Mouse (Mus musculus) heart, embryonic 11.5 days (tissue): Measurements from ENCODE around the gene Cenpu. TPM values are rescaled to one million over a fixed set of nuclear protein-coding genes. Genes with fewer than 3 reads are reported as not detected.

Experiments
- ATAC-seq: fragments of 200-750 bp; cut with Nextera tagmentation; replicated peaks from 2 replicates; pipeline ENCODE4 v1.8.0; 2017; ENCODE audit warnings: moderate library complexity; ENCODE audit not compliant: insufficient number of reproducible peaks, low FRiP score, low TSS enrichment
- H3K27ac ChIP-seq: fragments of 300-500 bp; sonication (generic); 2 replicates; pipeline ENCODE4 v1.5.1; 2014; ENCODE audit warnings: mild to moderate bottlenecking, low read depth, low read length
- H3K27me3 ChIP-seq: fragments of 300-500 bp; sonication (generic); 2 replicates; pipeline ENCODE4 v1.6.1; 2014; ENCODE audit warnings: mild to moderate bottlenecking, low read length, mixed read lengths; ENCODE audit not compliant: control insufficient read depth, insufficient read depth
- H3K36me3 ChIP-seq: fragments of 300-500 bp; sonication (generic); 2 replicates; pipeline ENCODE4 v1.6.1; 2014; ENCODE audit warnings: mild to moderate bottlenecking, low read length, moderate library complexity, mixed read lengths; ENCODE audit not compliant: control insufficient read depth, insufficient read depth
- H3K4me1 ChIP-seq: fragments of 300-500 bp; sonication (generic); 2 replicates; pipeline ENCODE4 v1.6.1; 2014; ENCODE audit warnings: low read length; ENCODE audit not compliant: control insufficient read depth, insufficient read depth
- H3K4me2 ChIP-seq: fragments of 300-500 bp; sonication (generic); 2 replicates; pipeline ENCODE4 v1.6.1; 2014; ENCODE audit warnings: mild to moderate bottlenecking, moderate library complexity
- H3K4me3 ChIP-seq: fragments of 300-500 bp; sonication (generic); 2 replicates; pipeline ENCODE4 v1.5.1; 2014; ENCODE audit warnings: low read depth, low read length
- H3K9ac ChIP-seq: fragments of 300-500 bp; sonication (generic); 2 replicates; pipeline ENCODE4 v1.6.1; 2014; ENCODE audit warnings: mild to moderate bottlenecking, low read depth, low read length, moderate library complexity
- H3K9me3 ChIP-seq: fragments of 300-500 bp; sonication (generic); replicated peaks from 2 replicates; pipeline ENCODE4 v1.6.1; 2016; ENCODE audit warnings: low read length; ENCODE audit not compliant: control insufficient read depth
- WGBS: fragments of 180-500 bp; shearing (Covaris S2); extraction: QIAGEN DNeasy Blood & Tissue Kit; methylation state at CpG from one replicate; pipeline ENCODE4 v1.1.7; 2014; ENCODE audit not compliant: insufficient replicate concordance; 5-methylcytosine and 5-hydroxymethylcytosine counted together
- polyA plus RNA-seq: library from polyadenylated mRNA; unstranded; fragments of >200 nt; fragmentation: Nextera tagmentation; extraction: Ambion mirVana; gene quantifications from 2 replicates; pipeline ENCODE4 v1.2.1, GENCODE M21; 2014

Cenpu gene
- polyA plus RNA-seq, 1 experiment from 2014 or later = 18.4 TPM

DNA sequence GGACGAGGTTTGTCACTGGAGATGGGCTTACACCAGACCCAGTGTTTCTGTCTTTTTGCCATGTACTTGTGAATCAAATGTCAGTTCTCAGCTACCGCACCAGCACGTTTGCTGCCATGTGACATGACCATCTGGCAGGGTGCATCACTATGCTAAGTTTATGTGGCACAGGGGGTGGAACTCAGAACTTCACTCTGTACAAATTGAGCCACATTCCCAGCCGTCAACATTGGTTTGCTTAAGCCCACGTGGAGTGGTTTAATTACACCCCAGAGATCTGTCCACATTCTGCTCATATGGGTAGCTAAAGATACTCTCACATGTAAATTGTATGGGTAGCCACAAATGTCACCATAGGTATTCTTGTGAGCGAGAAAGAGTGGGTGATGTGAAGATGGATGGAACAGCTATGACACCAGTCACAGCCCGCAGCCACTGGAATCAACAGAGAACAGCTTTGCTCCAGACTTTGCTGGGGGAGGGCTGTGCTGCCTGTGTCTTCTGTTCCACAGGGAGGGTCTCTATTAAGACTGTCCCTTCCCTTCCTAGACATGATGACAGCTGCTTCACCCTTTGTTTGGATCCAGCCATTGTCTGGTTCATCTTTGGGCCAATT, 15.2 kb downstream of the Cenpu start:
- WGBS = 86% methylated on average over 7 of the region's 7 CpGs
- H3K4me3 ChIP-seq = no peak overlapping the region
- H3K36me3 ChIP-seq = peaks cover 3% of the 10 kb centered on the region; the same call in 1 of the 2 replicates
- H3K9me3 ChIP-seq = no peaks in the 10 kb centered on the region
- no peak overlapping the region for H3K27ac ChIP-seq
- no peak overlapping the region for H3K9ac ChIP-seq
- H3K4me1 ChIP-seq = no peaks in the 10 kb centered on the region
- no peak overlapping the region for H3K4me2 ChIP-seq
- no peak for ATAC-seq
- no peaks in the 10 kb centered on the region for H3K27me3 ChIP-seq

DNA sequence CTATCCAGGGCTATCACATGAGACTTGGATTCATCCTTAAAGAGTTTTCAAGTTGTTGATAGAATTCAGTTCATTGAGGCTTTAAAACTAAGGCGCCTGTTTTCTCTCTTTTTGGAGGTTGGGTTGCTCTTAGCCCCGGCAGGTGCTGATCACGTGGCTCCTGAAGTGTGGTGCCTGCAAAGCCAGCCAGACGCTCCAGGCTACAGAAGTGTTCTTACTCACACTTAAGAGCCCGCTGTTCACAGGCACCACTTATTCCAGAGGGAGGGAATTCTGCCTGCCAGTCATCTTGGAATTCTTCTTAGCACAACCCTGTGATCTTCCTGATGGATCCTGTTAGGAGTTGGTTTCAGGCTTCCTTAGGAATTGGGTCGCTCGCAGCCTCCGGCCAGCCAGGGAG, 16.1 kb downstream of the Cenpu start:
- no peak overlapping the region for H3K27ac ChIP-seq
- no peaks in the 10 kb centered on the region for H3K27me3 ChIP-seq
- no peaks in the 10 kb centered on the region for H3K4me1 ChIP-seq
- ATAC-seq = no peak
- H3K36me3 ChIP-seq = 0 out of 2 replicates have a peak, but pooled peaks cover 3% of the 10 kb centered on the region
- H3K9ac ChIP-seq = no peak overlapping the region
- 80% methylated on average over 8 of the region's 8 CpGs for WGBS
- no peak overlapping the region for H3K4me3 ChIP-seq
- H3K9me3 ChIP-seq = no peaks in the 10 kb centered on the region
- H3K4me2 ChIP-seq = no peak overlapping the region

DNA sequence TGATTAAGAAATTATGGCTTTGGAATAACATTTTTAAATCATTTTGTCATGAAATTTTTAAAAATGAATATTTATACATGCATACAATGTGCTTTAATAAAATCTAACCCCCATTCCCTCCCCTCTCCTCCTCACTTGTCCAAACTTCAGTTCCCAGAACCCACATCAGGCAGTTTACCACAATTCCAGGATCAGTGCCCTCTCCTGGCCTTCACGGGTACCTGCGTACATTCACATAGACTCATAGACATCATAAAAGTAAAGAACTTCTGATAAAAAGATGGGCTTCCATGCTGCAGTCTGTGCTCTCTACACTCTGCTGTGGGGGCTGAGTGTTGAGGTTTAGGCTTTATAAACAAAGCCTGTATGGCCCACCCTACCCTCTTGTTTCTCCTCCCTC, 17.1 kb downstream of the Cenpu start:
- ATAC-seq = no peak
- Histone ChIP-seq H3K27me3 (no peaks in the 10 kb centered on the region), H3K9ac (no peak overlapping the region), H3K4me3 (no peak overlapping the region), H3K9me3 (no peaks in the 10 kb centered on the region), H3K4me2 (no peak overlapping the region), H3K4me1 (no peaks in the 10 kb centered on the region), H3K27ac (no peak overlapping the region), H3K36me3 (peaks cover 8% of the 10 kb centered on the region; the same call in 1 of the 2 replicates)
- WGBS = 83% methylated on average over 2 of the region's 2 CpGs

DNA sequence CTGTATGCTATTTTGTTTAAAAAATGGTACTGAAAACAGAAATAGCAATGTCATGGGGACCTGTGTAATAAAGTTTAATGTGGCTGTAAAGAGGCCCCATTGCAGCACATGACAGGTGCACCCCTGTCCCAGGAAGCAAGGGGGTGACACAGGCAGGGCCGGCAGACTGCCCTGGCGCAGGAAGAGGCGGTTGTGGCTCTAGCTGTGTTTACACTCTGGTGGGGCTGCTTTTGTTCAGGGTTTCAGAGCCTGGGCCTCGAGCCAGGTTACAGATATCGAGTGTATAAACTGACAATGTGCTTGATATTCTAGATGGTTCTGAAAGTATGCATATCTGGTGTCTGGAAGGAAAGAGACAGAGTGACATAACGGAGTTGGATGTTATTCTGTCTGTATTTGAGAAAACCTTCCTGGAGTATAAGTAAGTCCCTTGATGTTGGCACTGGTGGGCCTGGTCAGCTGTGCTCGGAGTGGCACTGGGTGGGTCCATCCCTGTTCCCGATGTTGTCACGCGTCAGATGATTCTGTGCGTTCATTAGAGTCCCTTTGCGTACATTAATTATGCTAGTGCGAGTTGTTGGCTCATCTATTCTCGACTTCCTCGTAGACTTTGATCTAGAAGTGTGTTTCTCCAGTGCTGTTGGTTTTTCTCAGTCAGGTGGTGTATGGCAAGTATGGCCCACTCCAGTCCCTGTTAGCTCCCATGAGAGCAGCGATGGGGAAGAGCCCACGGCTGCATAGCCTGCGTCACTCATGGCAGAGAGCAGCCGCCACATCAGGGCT, 18.0 kb downstream of the Cenpu start:
- WGBS = 85% methylated on average over 19 of the region's 19 CpGs

DNA sequence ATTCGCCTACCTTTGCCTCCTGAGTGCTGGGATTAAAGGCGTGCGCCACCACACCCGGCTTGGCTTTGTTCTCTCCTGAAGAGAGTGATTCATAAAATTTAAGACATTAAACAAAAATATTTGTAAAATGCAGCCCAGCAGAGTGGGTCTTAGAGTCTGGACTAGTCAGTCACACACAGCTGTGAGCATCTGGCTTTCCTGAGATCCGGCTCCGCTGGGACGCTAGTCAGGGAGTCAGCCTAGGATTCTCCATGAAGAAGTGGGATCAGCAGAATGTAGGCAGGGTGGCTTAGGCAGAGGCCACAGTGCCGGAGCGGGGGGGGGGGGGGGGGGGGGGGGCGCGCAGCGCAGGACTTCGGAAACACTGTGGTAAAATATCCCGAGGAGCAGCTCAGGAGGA, 18.8 kb downstream of the Cenpu start:
- H3K36me3 ChIP-seq = peaks cover 6% of the 10 kb centered on the region; the same call in 1 of the 2 replicates
- no peaks in the 10 kb centered on the region for H3K4me1 ChIP-seq
- H3K4me2 ChIP-seq = no peak overlapping the region
- no peaks in the 10 kb centered on the region for H3K9me3 ChIP-seq
- WGBS = 88% methylated on average over 11 of the region's 14 CpGs
- no peak overlapping the region for H3K9ac ChIP-seq
- no peak for ATAC-seq
- no peaks in the 10 kb centered on the region for H3K27me3 ChIP-seq
- no peak overlapping the region for H3K4me3 ChIP-seq
- H3K27ac ChIP-seq = no peak overlapping the region

More for the DNA sequence above, 18.0 kb downstream of the Cenpu start:
- ATAC-seq = no peak
- no peak overlapping the region for H3K4me2 ChIP-seq
- H3K4me1 ChIP-seq = no peaks in the 10 kb centered on the region
- peaks cover 8% of the 10 kb centered on the region; the same call in 1 of the 2 replicates for H3K36me3 ChIP-seq
- H3K9ac ChIP-seq = no peak overlapping the region
- no peak overlapping the region for H3K4me3 ChIP-seq
- H3K9me3 ChIP-seq = no peaks in the 10 kb centered on the region
- no peaks in the 10 kb centered on the region for H3K27me3 ChIP-seq
- H3K27ac ChIP-seq = no peak overlapping the region

DNA sequence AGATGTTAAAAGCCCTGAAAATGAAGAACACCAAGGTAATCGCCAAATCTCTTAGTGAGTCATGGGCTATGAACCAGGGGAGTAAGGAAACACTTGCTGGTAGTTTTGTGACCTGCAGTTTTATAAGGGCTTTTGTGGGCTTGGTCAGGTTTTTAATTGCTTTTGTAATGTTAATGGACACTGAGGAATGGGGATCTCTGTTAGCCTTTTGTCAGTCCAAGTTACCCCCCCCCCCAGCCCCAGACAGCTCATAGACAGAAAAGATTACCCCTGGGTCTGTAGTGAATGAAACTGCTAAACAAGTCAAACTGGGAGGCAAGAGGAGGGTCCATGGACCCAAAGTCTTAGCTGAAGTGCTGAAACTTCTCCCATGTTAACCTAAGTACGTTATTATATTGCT, 21.6 kb downstream of the Cenpu start:
- H3K4me3 ChIP-seq = no peak overlapping the region
- H3K27me3 ChIP-seq = no peaks in the 10 kb centered on the region
- no peaks in the 10 kb centered on the region for H3K4me1 ChIP-seq
- H3K9me3 ChIP-seq = no peaks in the 10 kb centered on the region
- peaks cover 6% of the 10 kb centered on the region; the same call in 1 of the 2 replicates for H3K36me3 ChIP-seq
- WGBS = 92% methylated on average over 2 of the region's 2 CpGs
- no peak overlapping the region for H3K27ac ChIP-seq
- H3K9ac ChIP-seq = no peak overlapping the region
- no peak overlapping the region for H3K4me2 ChIP-seq
- no peak for ATAC-seq

DNA sequence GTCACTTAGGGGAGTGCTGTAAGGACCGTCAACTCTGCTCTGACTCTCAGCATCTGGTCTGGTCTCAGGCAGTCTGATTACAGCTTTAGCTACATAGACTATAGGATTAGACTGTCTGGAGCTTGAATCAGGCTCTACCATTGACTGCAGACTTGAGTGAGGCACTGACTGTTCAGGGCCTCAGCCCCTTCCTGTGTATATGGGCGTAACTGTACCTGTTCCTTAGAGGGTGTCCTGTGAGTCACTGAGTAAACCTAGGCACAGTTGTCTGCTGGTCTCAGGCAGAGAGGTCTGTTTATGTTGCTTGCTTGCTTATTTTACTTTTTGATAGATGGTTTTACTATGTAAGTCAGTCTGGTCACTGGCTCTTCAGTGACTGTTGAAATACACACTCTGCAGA, 22.1 kb downstream of the Cenpu start:
- ATAC-seq = no peak
- 86% methylated on average over 2 of the region's 2 CpGs for WGBS
- Histone ChIP-seq H3K4me2 (no peak overlapping the region), H3K9me3 (no peaks in the 10 kb centered on the region), H3K36me3 (peaks cover 9% of the 10 kb centered on the region; the same call in 1 of the 2 replicates), H3K4me1 (no peaks in the 10 kb centered on the region), H3K4me3 (no peak overlapping the region), H3K27ac (no peak overlapping the region), H3K27me3 (no peaks in the 10 kb centered on the region), H3K9ac (no peak overlapping the region)

DNA sequence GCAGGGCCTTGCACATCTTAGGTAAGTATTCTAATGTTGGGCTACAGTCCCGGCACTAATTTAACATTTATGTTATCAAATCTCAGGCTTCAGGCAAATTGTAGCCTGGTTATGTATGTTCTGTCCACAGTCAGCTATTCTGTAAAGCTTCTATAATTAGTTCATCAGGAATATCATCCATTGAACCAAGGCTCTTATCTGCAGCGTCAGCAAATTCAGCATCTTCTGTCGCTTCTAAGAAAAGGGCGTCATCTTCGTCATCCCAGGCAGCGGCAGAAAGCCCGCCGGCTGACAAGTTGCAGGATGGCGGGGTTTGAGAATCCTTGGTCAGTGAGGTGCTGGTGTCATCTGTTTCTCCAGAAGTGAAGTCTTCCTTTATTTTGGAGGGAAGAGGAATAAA, 27.0 kb downstream of the Cenpu start:
- ATAC-seq = no peak
- H3K4me1 ChIP-seq = no peaks in the 10 kb centered on the region
- no peak overlapping the region for H3K4me3 ChIP-seq
- 88% methylated on average over 9 of the region's 9 CpGs for WGBS
- H3K36me3 ChIP-seq = peaks cover 8% of the 10 kb centered on the region; the same call in 1 of the 2 replicates
- no peak overlapping the region for H3K27ac ChIP-seq
- no peaks in the 10 kb centered on the region for H3K9me3 ChIP-seq
- H3K9ac ChIP-seq = no peak overlapping the region
- H3K4me2 ChIP-seq = no peak overlapping the region
- H3K27me3 ChIP-seq = no peaks in the 10 kb centered on the region
